Mouse (Mus musculus) embryonic facial prominence, embryonic 14.5 days (tissue): ENCODE measurements around the gene Poc1a. TPM values are rescaled to one million over a fixed set of nuclear protein-coding genes. Genes with fewer than 3 reads are reported as not detected.

Experiments used
- ATAC-seq: fragments of 200-750 bp; cut with Nextera tagmentation; 2 replicates; pipeline ENCODE4 v1.8.0; 2017; ENCODE audit warnings: low read depth, moderate number of reproducible peaks, moderate TSS enrichment
- DNase-seq: peaks from one replicate; pipeline ENCODE4 v3.0.0-alpha.2; 2015; ENCODE audit warnings: low spot score
- H3K27ac ChIP-seq: fragments of 300-500 bp; sonication (generic); replicated peaks from 2 replicates; pipeline ENCODE4 v1.5.1; 2014; ENCODE audit warnings: low read depth, mild to moderate bottlenecking, low read length, moderate library complexity
- H3K27me3 ChIP-seq: fragments of 300-500 bp; sonication (generic); replicated peaks from 2 replicates; pipeline ENCODE4 v1.6.1; 2014; ENCODE audit warnings: low read length; ENCODE audit not compliant: control insufficient read depth, insufficient read depth
- H3K36me3 ChIP-seq: fragments of 300-500 bp; sonication (generic); 2 replicates; pipeline ENCODE4 v1.6.1; 2014; ENCODE audit warnings: low read length, mixed read lengths; ENCODE audit not compliant: control insufficient read depth, insufficient read depth
- H3K4me1 ChIP-seq: fragments of 300-500 bp; sonication (generic); 2 replicates; pipeline ENCODE4 v1.6.1; 2014; ENCODE audit warnings: antibody characterized with exemption, low read length; ENCODE audit not compliant: control insufficient read depth, insufficient read depth
- H3K4me2 ChIP-seq: fragments of 300-500 bp; sonication (generic); 2 replicates; pipeline ENCODE4 v1.6.1; 2014; ENCODE audit warnings: low read depth, mild to moderate bottlenecking, low read length, moderate library complexity, mixed read lengths
- H3K4me3 ChIP-seq: fragments of 300-500 bp; sonication (generic); 2 replicates; pipeline ENCODE4 v1.5.1; 2014; ENCODE audit warnings: low read depth, mild to moderate bottlenecking, low read length
- H3K9ac ChIP-seq: fragments of 300-500 bp; sonication (generic); 2 replicates; pipeline ENCODE4 v1.6.1; 2014; ENCODE audit warnings: low read depth, mild to moderate bottlenecking, low read length, moderate library complexity, mixed read lengths
- H3K9me3 ChIP-seq: fragments of 300-500 bp; sonication (generic); 2 replicates; pipeline ENCODE4 v1.6.1; 2016; ENCODE audit warnings: low read length; ENCODE audit not compliant: control insufficient read depth
- WGBS: fragments of 180-500 bp; shearing (Covaris S2); extraction: QIAGEN DNeasy Blood & Tissue Kit; methylation state at CpG from one replicate; pipeline ENCODE4 v1.1.7; 2014; 5-methylcytosine and 5-hydroxymethylcytosine counted together
- polyA plus RNA-seq: library from polyadenylated mRNA; unstranded; fragments of >200 nt; fragmentation: Nextera tagmentation; extraction: Ambion mirVana; gene quantifications from 2 replicates; pipeline ENCODE4 v1.2.1, GENCODE M21; 2014

The Poc1a gene
- polyA plus RNA-seq, 1 experiment from 2014 or later: 16.6 TPM

DNA sequence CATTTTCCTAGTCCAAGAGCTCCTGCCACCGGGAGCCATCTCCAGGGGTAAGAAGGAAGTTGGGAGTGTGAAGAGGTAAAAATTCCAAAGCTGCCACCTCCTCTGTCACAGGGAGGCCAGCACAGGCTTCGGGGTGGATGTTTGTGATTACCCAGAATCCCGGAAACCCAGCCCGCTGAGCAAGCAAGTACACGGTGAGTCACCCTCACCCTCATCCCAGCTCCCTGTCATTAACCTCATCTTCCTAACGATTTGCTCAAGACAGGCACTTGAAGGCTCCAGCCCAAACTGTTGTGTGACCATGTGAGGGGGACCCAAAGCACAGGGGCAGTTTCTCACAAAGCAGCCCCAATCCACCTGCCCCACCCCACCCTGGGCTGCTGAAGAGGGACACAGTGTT lies 72.9 kb downstream of the Poc1a start:
- DNase-seq: no peak
- H3K9ac ChIP-seq: no peak overlapping the region
- no peak overlapping the region for H3K4me2 ChIP-seq
- no peak overlapping the region for H3K4me3 ChIP-seq
- no peaks in the 10 kb centered on the region for H3K9me3 ChIP-seq
- H3K4me1 ChIP-seq: peaks cover 93% of the 10 kb centered on the region
- peak overlapping the region; percentile 97; the same call in 1 of the 2 replicates for H3K27ac ChIP-seq
- no peaks in the 10 kb centered on the region for H3K27me3 ChIP-seq
- WGBS: 42% methylated on average over 6 of the region's 6 CpGs
- H3K36me3 ChIP-seq: no peaks in the 10 kb centered on the region
- no peak for ATAC-seq

DNA sequence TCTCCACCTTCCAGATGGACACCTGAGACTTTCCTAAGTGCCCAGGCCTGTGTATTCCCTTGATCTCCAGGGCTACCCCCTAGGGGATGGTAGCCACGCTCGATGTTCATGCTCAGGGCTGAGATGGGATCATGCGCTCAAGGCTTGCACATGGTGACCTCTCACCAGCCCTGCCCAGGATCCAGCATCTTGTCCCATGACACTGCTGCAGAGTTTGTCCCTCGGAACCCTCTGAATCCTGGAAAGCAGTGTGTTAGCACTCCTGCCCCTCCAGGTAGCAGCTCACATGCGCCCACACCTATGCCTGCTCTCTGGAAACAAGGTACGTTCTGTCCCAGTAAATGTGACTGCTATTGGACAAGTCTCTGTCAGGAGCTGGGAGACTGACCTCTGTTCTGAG lies 73.9 kb downstream of the Poc1a start:
- Histone ChIP-seq H3K9me3 (no peaks in the 10 kb centered on the region), H3K27ac (peak overlapping the region; percentile 97), H3K36me3 (no peaks in the 10 kb centered on the region), H3K9ac (0 out of 2 replicates have a peak overlapping the region, but pooled peaks have one; percentile 15), H3K4me2 (no peak overlapping the region), H3K27me3 (no peaks in the 10 kb centered on the region), H3K4me1 (peaks cover 92% of the 10 kb centered on the region), H3K4me3 (no peak overlapping the region)
- no peak for ATAC-seq
- WGBS: 69% methylated on average over 6 of the region's 6 CpGs
- DNase-seq: no peak

DNA sequence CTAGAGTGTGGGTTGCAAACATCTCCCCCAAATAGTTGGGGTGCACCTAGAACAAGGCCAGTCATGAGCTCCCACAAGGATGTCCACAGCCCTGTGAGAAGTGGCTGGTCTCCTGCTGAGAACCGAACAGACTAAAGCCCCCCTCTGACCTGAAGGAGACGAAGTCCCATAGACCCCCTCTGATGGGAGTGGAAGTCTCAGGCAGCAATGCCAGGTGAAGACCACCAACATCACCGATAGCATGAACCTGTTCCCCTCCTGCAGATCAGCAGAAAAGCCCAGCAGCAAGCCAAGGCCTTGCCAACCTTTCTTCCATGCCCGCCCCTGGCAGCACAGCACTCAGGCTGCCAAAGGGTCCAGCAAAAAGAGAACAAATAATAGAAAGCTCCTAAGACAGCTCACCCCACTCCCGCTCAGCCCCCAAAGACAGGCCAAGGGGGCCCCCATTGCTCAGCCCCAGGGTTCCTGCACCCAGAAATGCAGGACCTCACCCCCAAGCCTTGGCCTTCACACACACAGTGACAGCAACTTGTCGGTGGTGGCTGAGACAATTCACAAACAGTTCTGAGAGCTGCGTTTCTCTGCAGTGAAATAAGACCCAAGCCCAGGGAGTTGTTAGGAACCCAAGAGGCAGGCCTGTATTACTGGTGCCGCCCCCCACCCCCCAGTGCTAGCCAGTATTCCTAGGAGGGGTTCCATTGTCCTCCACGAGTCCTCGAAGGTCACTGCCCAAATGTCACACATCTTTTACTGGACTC lies 74.5 kb downstream of the Poc1a start:
- H3K36me3 ChIP-seq: no peaks in the 10 kb centered on the region
- H3K27ac ChIP-seq: peak overlapping the region; percentile 97
- 43% methylated on average over 10 of the region's 10 CpGs for WGBS
- no peaks in the 10 kb centered on the region for H3K27me3 ChIP-seq
- no peak overlapping the region for H3K4me3 ChIP-seq
- DNase-seq (no peak), ATAC-seq (no peak)
- peak overlapping the region; percentile 39 for H3K4me2 ChIP-seq
- H3K9ac ChIP-seq: no peak overlapping the region
- no peaks in the 10 kb centered on the region for H3K9me3 ChIP-seq
- peaks cover 86% of the 10 kb centered on the region for H3K4me1 ChIP-seq

DNA sequence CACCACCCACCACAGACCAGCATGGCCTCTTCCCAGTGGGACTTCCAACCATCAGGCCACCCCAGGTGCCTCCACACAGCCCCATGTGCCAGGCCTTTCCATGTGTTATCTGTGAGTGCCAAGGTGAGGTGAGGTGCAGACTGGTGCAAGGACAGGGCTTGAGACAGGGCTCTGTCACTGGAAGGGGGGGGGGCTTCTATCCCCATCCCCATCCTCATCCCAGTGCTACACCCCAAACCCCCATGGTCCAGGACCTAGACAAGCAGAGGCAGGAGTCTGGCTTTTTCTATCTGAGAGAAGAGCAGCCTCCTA lies 75.1 kb downstream of the Poc1a start:
- Histone ChIP-seq H3K4me2 (peak overlapping the region; percentile 39), H3K4me1 (peaks cover 80% of the 10 kb centered on the region), H3K36me3 (no peaks in the 10 kb centered on the region), H3K27ac (peak overlapping the region; percentile 97), H3K9me3 (no peaks in the 10 kb centered on the region), H3K9ac (no peak overlapping the region), H3K27me3 (no peaks in the 10 kb centered on the region), H3K4me3 (no peak overlapping the region)
- no peak for DNase-seq
- ATAC-seq: no peak

DNA sequence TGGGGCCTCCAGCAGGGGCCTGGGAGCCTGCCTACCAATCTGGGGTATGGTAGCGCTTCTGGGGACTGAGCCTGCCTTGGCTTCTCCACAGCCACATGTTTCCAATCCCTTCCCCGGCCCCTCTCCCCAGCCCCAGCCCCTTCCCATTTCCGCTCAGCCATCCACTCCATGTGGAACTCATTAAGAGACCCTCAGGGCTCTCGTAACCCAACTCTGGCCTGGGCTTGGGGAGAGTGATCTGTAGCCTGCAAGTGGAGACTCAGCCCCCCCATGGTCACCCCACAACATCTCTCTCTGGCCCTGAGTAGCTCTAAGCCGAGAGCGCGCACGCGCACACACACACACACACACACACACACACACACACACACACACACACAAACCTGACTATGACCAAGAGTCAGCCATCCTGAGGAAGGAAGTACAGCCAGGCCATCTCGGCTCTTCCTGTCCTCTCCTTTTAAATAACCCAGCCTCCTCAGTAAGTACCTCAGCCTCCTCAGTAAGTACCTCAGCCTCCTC lies 75.5 kb downstream of the Poc1a start:
- DNase-seq (peak; percentile 93), ATAC-seq (peak; percentile 91)
- H3K4me2 ChIP-seq: peak overlapping the region; percentile 39
- H3K9ac ChIP-seq: no peak overlapping the region
- H3K4me3 ChIP-seq: no peak overlapping the region
- H3K4me1 ChIP-seq: peaks cover 78% of the 10 kb centered on the region
- H3K9me3 ChIP-seq: no peaks in the 10 kb centered on the region
- H3K36me3 ChIP-seq: no peaks in the 10 kb centered on the region
- WGBS: 18% methylated on average over 5 of the region's 10 CpGs
- H3K27ac ChIP-seq: peak overlapping the region; percentile 97
- H3K27me3 ChIP-seq: no peaks in the 10 kb centered on the region

DNA sequence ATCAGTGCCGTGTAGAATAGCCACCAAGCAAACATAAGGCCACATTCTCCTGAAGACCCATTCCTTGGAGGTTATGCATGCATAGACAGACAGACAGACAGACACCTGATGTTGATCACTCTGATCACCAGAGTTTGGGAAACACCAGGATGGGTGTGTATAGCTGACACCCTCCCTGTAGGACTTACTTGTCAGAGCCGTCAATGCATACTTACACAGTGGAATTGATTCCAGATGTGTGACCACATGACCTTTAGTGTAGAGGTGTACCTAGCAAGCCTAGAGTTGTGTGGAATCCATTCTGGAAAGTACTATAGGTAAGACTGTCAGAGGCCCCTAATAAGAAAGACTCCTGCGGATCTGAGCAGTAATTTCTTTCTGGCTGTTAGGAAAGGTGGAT lies 76.3 kb downstream of the Poc1a start:
- peak overlapping the region; percentile 97 for H3K27ac ChIP-seq
- no peaks in the 10 kb centered on the region for H3K27me3 ChIP-seq
- no peak overlapping the region for H3K4me2 ChIP-seq
- H3K9ac ChIP-seq: no peak overlapping the region
- peaks cover 70% of the 10 kb centered on the region for H3K4me1 ChIP-seq
- 42% methylated on average over 3 of the region's 3 CpGs for WGBS
- no peak overlapping the region for H3K4me3 ChIP-seq
- DNase-seq (no peak), ATAC-seq (no peak)
- no peaks in the 10 kb centered on the region for H3K9me3 ChIP-seq
- H3K36me3 ChIP-seq: no peaks in the 10 kb centered on the region

DNA sequence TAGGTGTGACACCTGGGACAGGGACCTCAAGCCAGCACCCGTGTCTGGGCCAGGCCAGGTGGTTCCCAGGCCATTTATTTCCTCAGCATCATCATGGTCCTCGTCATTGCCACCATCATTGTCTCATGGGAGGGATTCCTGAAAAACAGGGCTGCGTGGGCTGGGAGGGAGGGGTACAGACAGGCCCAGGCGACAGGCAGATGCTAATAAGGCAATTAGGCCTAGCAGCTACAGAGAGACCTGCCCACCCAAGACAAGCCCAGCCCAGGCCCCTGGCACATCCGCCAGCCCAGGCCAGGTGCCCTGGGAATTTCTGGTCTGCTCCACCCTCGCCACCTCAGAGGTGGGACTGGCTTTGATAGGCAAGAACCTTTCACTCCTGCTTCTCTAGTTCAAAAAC lies 78.4 kb downstream of the Poc1a start:
- no peak overlapping the region for H3K4me2 ChIP-seq
- no peak overlapping the region for H3K9ac ChIP-seq
- 65% methylated on average over 6 of the region's 6 CpGs for WGBS
- no peaks in the 10 kb centered on the region for H3K9me3 ChIP-seq
- no peak for DNase-seq
- H3K4me3 ChIP-seq: no peak overlapping the region
- H3K27me3 ChIP-seq: no peaks in the 10 kb centered on the region
- ATAC-seq: no peak
- peaks cover 54% of the 10 kb centered on the region for H3K4me1 ChIP-seq
- H3K27ac ChIP-seq: 0 out of 2 replicates have a peak overlapping the region, but pooled peaks have one; percentile 30
- H3K36me3 ChIP-seq: no peaks in the 10 kb centered on the region

DNA sequence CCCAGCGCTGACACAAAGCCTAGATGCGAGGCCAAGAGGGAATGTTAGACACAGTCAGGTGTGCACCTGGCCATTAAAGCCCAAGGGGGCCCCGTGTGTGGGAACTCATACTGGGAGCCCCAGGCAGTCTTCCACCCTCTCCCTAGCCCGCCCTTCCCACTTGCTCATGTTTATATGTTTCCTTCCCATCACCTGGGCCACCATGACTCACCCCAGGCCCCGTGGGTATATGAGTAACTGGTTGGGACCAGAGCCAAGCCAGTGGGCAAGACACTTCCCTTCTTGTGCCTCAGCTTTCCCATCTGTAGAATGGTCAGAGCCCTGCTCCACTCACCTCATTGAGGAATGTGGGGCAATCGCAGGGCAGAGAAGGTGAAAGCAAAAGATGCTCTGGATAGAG lies 80.3 kb downstream of the Poc1a start:
- Histone ChIP-seq H3K27ac (no peak overlapping the region), H3K27me3 (no peaks in the 10 kb centered on the region), H3K4me3 (no peak overlapping the region), H3K4me2 (no peak overlapping the region), H3K36me3 (no peaks in the 10 kb centered on the region), H3K4me1 (peaks cover 45% of the 10 kb centered on the region), H3K9me3 (no peaks in the 10 kb centered on the region), H3K9ac (no peak overlapping the region)
- DNase-seq: no peak
- 86% methylated on average over 6 of the region's 6 CpGs for WGBS
- ATAC-seq: no peak

DNA sequence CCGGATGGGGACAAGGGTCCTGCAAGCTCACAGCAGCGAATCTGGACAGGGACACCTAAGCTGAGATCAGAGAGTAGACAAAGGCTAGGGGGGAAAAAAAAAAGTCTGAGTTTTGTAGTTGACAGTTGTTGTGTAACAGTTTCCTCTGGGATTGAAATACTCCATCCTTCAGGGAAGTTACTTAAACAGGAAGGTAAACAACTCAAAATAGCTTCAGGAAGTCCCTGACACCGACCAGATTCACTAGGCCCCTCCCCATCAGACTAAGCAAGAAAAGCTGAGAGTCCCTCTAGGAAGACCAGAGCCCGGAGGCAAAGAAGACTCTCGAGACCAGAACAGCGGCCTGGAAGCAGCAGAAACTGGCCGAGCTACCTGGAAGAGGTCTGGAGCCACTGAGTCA lies 84.5 kb downstream of the Poc1a start:
- Histone ChIP-seq H3K4me1 (peaks cover 20% of the 10 kb centered on the region), H3K9ac (no peak overlapping the region), H3K36me3 (no peaks in the 10 kb centered on the region), H3K27me3 (no peaks in the 10 kb centered on the region), H3K27ac (peak overlapping the region; percentile 58; the same call in 1 of the 2 replicates), H3K4me2 (no peak overlapping the region), H3K4me3 (no peak overlapping the region), H3K9me3 (no peaks in the 10 kb centered on the region)
- DNase-seq (no peak), ATAC-seq (no peak)
- 50% methylated on average over 7 of the region's 7 CpGs for WGBS
